ENCODE assay signal across 8 mouse cellular contexts in genomic region chr7:144470545-144471059, GRCm38 (mm10). TPM values are rescaled to one million over a fixed set of nuclear protein-coding genes. Genes with fewer than 3 reads are reported as not detected.
DNase-seq lines count a peak whose midpoint lies in the region; ATAC-seq and TF ChIP-seq lines count a peak whose summit lies in the region.

Gene Cttn (minus strand): TSS chr7:144471009.

- WGBS in limb, embryonic 11.5 days: under 1% methylated on average over 29 of the region's 30 CpGs
- WGBS in midbrain, embryonic 12.5 days: under 1% methylated on average over 30 of the region's 30 CpGs
- WGBS in spleen, adult 2 months: 25% methylated on average over 30 of the region's 30 CpGs

- H3K27me3 ChIP-seq in limb, embryonic 11.5 days (ENCODE audit: control insufficient read depth, insufficient read depth, low read length): no peaks in the 10 kb centered on the region
- no peaks in the 10 kb centered on the region for H3K27me3 ChIP-seq in midbrain, embryonic 12.5 days
- H3K27me3 ChIP-seq in spleen, adult 2 months (ENCODE audit: control insufficient read depth, insufficient read depth, low read length): peaks cover 6% of the 10 kb centered on the region

- ATAC-seq in limb, embryonic 11.5 days (ENCODE audit: insufficient number of reproducible peaks, low FRiP score, low TSS enrichment, low read depth): peak; percentile 88
- ATAC-seq in midbrain, embryonic 12.5 days (ENCODE audit: low FRiP score, low read depth): peak; percentile 97

- no peak for TF ChIP-seq CTCF in embryonic fibroblast, embryonic 13.5 days (IDR thresholded peaks at IDR 0.05; ENCODE audit: borderline replicate concordance, insufficient read depth, low read length)
- TF ChIP-seq CTCF in spleen, adult 2 months (IDR thresholded peaks at IDR 0.05; ENCODE audit: extremely low read depth, insufficient read depth, insufficient read length, insufficient replicate concordance): no peak

- DNase-seq in brain, adult 2 months (ENCODE audit: low read depth, low spot score): peak; percentile 93
- peak; percentile 90 for DNase-seq in heart, adult 8-10 months (ENCODE audit: low spot score)
- peak; percentile 88 to 93 for DNase-seq in kidney, adult 8-10 months
- peak; percentile 93 for DNase-seq in limb, embryonic 11.5 days (ENCODE audit: low spot score)
- peak in 1 of 2 experiments; percentile 14 for DNase-seq in spleen, adult 2 months (ENCODE audit: low read depth in 1 of 2, low spot score in 2 of 2)
- no peak for DNase-seq in natural killer cell, adult 2 months (ENCODE audit: low spot score in 2 of 2)

- no peaks in the 10 kb centered on the region; the same call in 1 of the 2 replicates for H3K36me3 ChIP-seq in limb, embryonic 11.5 days (ENCODE audit: control insufficient read depth, insufficient read depth, low read length)
- peaks cover 9% of the 10 kb centered on the region; the same call in 1 of the 2 replicates for H3K36me3 ChIP-seq in midbrain, embryonic 12.5 days
- peaks cover under 1% of the 10 kb centered on the region for H3K36me3 ChIP-seq in spleen, adult 2 months (ENCODE audit: control insufficient read depth, insufficient read depth, low read length)

- H3K9ac ChIP-seq in limb, embryonic 11.5 days (ENCODE audit: low read length): peak within 1 kb of the TSS; percentile 90
- peak within 1 kb of the TSS; percentile 99 for H3K9ac ChIP-seq in midbrain, embryonic 12.5 days (replicated peaks)

- peaks cover 11% of the 10 kb centered on the region for H3K4me1 ChIP-seq in embryonic fibroblast, embryonic 13.5 days (ENCODE audit: control insufficient read depth, insufficient read depth, low read length)
- peaks cover 9% of the 10 kb centered on the region; the same call in 1 of the 2 replicates for H3K4me1 ChIP-seq in limb, embryonic 11.5 days (ENCODE audit: control insufficient read depth, insufficient read depth, low read length)
- H3K4me1 ChIP-seq in midbrain, embryonic 12.5 days: peaks cover 21% of the 10 kb centered on the region
- H3K4me1 ChIP-seq in spleen, adult 2 months (ENCODE audit: control insufficient read depth, insufficient read depth, insufficient read length): no peaks in the 10 kb centered on the region

- peak within 1 kb of the TSS; percentile 62 for H3K4me3 ChIP-seq in embryonic fibroblast, embryonic 13.5 days (ENCODE audit: insufficient read depth, low read length)
- H3K4me3 ChIP-seq in limb, embryonic 11.5 days (ENCODE audit: low read depth, low read length): peak within 1 kb of the TSS; percentile 95
- peak within 1 kb of the TSS; percentile 85 for H3K4me3 ChIP-seq in midbrain, embryonic 12.5 days
- peak within 1 kb of the TSS; percentile 39 for H3K4me3 ChIP-seq in spleen, adult 2 months (ENCODE audit: extremely low read depth, insufficient read depth, insufficient read length)

- H3K27ac ChIP-seq in embryonic fibroblast, embryonic 13.5 days (ENCODE audit: insufficient read depth, low read length): peak within 1 kb of the TSS; percentile 97
- 0 out of 2 replicates have a peak within 1 kb of the TSS, but pooled peaks have one; percentile 36 for H3K27ac ChIP-seq in limb, embryonic 11.5 days (replicated peaks; ENCODE audit: low read depth, low read length)
- H3K27ac ChIP-seq in midbrain, embryonic 12.5 days (replicated peaks): peak within 1 kb of the TSS; percentile 65
- 0 out of 2 replicates have a peak within 1 kb of the TSS, but pooled peaks have one; percentile 17 for H3K27ac ChIP-seq in spleen, adult 2 months (ENCODE audit: insufficient read depth, low read length)

- peak; percentile 93 for TF ChIP-seq POLR2A in embryonic fibroblast, embryonic 13.5 days (IDR thresholded peaks at IDR 0.05; ENCODE audit: low read depth, low read length)
- no peak for TF ChIP-seq POLR2A in spleen, adult 2 months (IDR thresholded peaks at IDR 0.05; ENCODE audit: low read depth, low read length)

- H3K4me2 ChIP-seq in limb, embryonic 11.5 days (ENCODE audit: low read depth, severe bottlenecking): peak within 1 kb of the TSS; percentile 66
- H3K4me2 ChIP-seq in midbrain, embryonic 12.5 days (replicated peaks): peak within 1 kb of the TSS; percentile 91

- H3K9me3 ChIP-seq in limb, embryonic 11.5 days (ENCODE audit: control insufficient read depth, low read length): no peaks in the 10 kb centered on the region
- no peaks in the 10 kb centered on the region for H3K9me3 ChIP-seq in midbrain, embryonic 12.5 days

RNA-seq across cellular contexts. Expression of gene Cttn, which starts in this region (rescaled TPM):
- 273 and 326 TPM in 2 replicates for polyA plus RNA-seq in embryonic fibroblast, embryonic 13.5 days (2011; ENCODE audit: insufficient read length, low read depth, missing spikeins)
- 10 to 100 TPM; 28.8 to 39.1 (median 30.8) TPM for total RNA-seq in heart, adult 8-10 months (2022)
- 179 and 186 TPM in 2 replicates for polyA plus RNA-seq in limb, embryonic 11.5 days (2014; fragmentation: Nextera tagmentation; extraction: Ambion mirVana)
- polyA plus RNA-seq in midbrain, embryonic 12.5 days (2016; fragmentation: Nextera tagmentation; extraction: Ambion mirVana): 208 TPM in 2 replicates
- 13.7 and 14.2 TPM in 2 replicates for polyA plus RNA-seq in spleen, adult 2 months (2012; rRNA removed)

Comparison
In these comparisons a context has a peak if more than half of its experiments do, and no peak if none do; other contexts are left out.
1. RNA of gene Cttn (polyA plus RNA-seq): 273 to 326 TPM in embryonic fibroblast, embryonic 13.5 days, 208 TPM in midbrain, embryonic 12.5 days and 179 to 186 TPM in limb, embryonic 11.5 days; 13.7 to 14.2 TPM in spleen, adult 2 months; every median in the first group is over 10 times any median in the second.
2. DNase-seq: peak in brain, adult 2 months (single experiment), heart, adult 8-10 months (single experiment), kidney, adult 8-10 months (2 of 2) and limb, embryonic 11.5 days (single experiment); none in natural killer cell, adult 2 months (0 of 2).
3. H3K27ac ChIP-seq: peak in every context shown above with its lines; median percentile 97 in embryonic fibroblast, embryonic 13.5 days; 65 in midbrain, embryonic 12.5 days; 36 in limb, embryonic 11.5 days; 17 in spleen, adult 2 months.
4. H3K4me3 ChIP-seq: peak in every context shown above with its lines; median percentile 95 in limb, embryonic 11.5 days; 85 in midbrain, embryonic 12.5 days; 62 in embryonic fibroblast, embryonic 13.5 days; 39 in spleen, adult 2 months.